Mouse (Mus musculus) MN1 (cell line): ENCODE measurements around the gene Igbp1b.

Experiments
- DNase-seq: peaks from one replicate; pipeline ENCODE4 v3.0.0-alpha.2; 2016; ENCODE audit warnings: low spot score

Gene Igbp1b

DNA sequence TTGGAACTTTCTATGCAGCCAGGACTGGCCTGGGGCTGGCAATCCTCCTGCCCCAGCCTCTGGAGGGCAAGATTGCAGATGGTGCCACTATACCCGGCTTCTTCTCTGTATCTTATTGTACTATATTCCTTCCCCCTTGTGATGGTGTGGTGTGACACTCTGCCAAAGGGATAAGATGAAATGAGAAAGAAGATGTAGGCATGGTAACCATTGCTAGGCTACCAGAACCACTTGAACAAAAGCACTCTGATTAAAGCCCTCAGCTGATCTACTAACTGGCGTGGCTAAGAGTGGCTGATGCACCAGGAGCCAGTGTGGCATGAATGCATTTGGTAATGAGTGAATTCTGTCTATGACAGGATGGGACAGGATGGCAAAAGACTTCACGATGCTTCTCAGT, at the start of gene Igbp1b:
Gene Igbp1b, minus strand, starts transcription at position 29 of the 400 bp plus-strand sequence.
- DNase-seq, result no peak

GRCm38 (mm10) chr6:138682959-138683358, 24.6 kb upstream of the Igbp1b start:
- DNase-seq, result no peak

- DNase-seq, result no peak
These were observed 14.4 kb upstream of the Igbp1b start for GRCm38 (mm10) chr6:138672704-138673141.

DNA sequence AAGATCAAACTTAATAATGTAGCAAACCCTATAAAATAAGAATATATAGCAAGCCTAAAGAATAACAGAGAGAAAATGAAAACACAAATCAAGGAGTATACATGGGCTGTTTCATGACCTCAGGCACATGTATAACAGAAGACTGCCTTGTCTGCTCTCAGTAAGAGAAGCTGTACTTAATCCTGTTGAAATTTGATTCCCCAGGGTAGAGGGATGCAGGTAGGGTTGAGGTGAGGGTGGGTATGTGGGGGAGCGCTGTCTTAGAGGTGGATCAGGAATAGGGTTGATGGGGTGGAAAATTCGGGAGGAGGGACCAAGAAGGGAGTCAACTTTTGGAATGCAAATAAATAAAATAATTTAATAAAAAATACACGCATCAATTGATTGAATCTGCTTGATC, 7.1 kb upstream of the Igbp1b start:
- no peak for DNase-seq

- no peak for DNase-seq
These were observed 12.7 kb downstream of the Igbp1b start for GRCm38 (mm10) chr6:138645604-138646003.

DNA sequence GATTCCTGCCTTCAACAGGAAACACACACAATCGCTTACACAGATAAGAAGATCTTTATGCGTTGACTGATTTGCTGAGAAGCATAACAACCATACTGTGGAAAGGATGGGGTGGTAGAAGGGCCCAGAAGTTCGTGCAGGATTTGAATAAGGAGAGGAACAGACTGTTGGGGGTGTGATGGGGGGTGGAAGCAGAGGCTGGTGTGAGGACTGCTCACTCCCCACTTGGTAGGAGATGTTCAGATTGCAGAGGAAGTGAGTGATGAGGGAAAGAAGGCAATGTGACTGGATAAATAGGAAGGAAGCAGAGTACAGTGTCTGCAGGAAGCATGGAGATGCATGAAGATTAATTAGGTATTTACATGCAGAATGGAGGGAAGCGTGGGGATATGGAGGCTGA, 19.0 kb downstream of the Igbp1b start:
- no peak for DNase-seq

DNA sequence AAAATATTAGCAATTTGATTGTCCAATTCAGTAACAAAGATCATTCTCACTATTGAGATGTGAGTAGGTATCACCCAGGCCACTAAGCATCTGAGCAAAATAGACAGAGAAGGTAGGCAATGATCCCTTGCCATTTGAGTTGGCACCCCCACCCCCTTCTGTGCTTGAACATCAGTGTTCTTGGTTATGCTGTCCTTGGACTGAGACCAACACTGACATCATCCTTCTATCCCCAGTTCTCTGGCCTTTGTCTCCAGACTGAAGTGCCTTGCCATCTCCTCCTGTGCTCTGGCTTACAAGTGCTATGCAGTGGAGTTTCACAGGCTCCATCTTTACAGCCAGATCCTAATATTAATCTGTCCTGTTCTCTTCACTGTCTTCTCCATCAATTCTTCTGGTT, 37.6 kb downstream of the Igbp1b start:
- DNase-seq, result no peak

DNA sequence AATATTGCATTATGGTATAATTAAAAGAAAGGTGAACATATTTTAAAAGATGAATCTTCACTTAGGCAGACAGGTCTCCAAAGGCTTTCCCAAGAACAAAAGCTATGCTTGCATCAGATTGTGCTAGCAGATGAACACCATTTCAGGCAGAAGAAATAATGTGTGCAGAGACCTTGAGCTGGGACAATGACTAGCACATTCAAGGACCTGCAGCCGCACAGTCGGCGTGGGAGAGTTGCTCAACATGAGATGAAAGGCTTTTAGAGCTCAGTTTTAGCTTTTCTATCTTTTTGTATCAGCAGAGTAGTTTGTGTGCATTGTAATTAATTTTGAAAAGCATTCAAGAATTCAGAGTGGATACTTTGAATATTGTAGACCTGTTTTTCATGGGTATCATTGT, 39.9 kb downstream of the Igbp1b start:
- no peak for DNase-seq
